Mouse (Mus musculus): ENCODE results near the gene Myh7. TPM values are rescaled to one million over a fixed set of nuclear protein-coding genes. Genes with fewer than 3 reads are reported as not detected.
"Not testable (repeated sequence)": the region's sequence is repeated elsewhere in the genome, so short reads cannot be mapped to it uniquely, and the experiment has no call there.

The Myh7 gene
- 100 to 1,000 TPM; 393 to 495 TPM for total RNA-seq (2021)
- long read RNA-seq, experiment 1, full-length matches to known transcripts, result 964 of 1,237 reads
- long read RNA-seq, experiment 1, partial matches to known transcripts, result 214 of 1,237 reads
- long read RNA-seq, experiment 1, other reads (novel, unspliced or antisense), result 59 of 1,237 reads
- long read RNA-seq, experiment 2, full-length matches to known transcripts, result 672 of 867 reads
- long read RNA-seq, experiment 2, partial matches to known transcripts, result 151 of 867 reads
- long read RNA-seq, experiment 2, other reads (novel, unspliced or antisense), result 44 of 867 reads

GRCm38 (mm10) chr14:54994136-54994868 lies at the start of gene Myh7:
Gene Myh7 (minus strand): TSS chr14:54994626.
- DNase-seq, result no peak

- DNase-seq, result not testable (repeated sequence)
These were observed 49.3 kb upstream of the Myh7 start for GRCm38 (mm10) chr14:55043694-55044093.

DNA sequence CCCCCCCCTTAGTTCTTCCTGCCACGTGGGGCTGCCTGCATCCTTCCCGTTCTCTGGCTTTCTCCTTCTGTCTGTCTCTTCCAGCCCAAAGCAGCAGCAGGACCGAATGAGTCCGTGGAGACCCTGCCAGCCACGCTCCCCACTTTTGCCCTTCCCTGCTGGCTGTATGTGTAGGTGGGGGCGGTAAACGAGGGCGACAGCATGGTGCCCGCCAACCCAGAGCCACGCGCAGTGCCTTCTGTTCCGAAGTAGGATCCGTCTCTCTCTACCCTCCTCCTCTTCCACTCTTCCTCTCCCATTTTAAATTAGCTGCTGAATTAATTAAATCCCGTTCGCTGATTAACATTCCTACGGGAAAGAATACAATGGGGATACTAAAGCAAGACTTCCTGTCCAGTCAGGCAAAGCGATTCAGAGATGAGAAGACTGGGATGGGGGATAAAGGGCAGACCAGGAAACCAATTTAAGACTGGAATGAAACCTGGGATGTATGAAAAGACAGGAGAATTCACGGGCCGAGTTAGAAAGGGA lies 38.3 kb upstream of the Myh7 start:
- no peak for DNase-seq

DNA sequence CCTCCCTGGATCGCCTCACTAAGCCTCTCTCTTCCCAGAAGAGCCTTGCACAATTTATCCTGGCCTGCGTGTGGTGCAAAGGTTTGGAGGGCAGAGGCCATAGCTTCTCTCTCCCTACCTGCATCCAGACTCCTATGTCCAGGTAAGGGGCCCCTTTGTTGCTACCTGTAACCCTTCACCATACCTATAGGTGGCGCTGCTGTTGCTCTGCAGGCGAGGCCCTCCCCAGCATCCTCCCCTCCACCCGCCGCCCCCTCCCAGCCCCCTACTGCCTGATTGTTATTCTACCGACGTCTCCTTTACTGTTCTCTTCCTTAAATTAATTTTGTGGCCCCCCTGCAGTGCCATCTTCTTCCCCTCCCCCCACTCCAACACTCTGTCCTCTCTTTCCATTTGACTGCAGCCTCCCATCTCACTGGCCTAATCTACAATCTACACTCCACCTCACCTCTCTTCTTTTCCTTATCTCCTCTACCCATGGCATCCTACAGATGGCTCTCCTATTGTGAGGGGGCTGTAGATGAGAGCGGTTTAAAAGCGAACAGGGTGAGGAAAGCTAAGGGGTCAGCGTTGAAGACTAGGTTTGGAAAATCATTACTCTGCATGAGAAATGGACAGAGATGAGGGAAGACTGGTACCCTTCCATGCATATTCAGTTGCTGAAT lies 34.7 kb upstream of the Myh7 start:
- DNase-seq, result no peak

GRCm38 (mm10) chr14:55028333-55028835 lies 34.0 kb upstream of the Myh7 start:
- no peak for DNase-seq

GRCm38 (mm10) chr14:55027653-55028052 lies 33.2 kb upstream of the Myh7 start:
- DNase-seq, result no peak

DNA sequence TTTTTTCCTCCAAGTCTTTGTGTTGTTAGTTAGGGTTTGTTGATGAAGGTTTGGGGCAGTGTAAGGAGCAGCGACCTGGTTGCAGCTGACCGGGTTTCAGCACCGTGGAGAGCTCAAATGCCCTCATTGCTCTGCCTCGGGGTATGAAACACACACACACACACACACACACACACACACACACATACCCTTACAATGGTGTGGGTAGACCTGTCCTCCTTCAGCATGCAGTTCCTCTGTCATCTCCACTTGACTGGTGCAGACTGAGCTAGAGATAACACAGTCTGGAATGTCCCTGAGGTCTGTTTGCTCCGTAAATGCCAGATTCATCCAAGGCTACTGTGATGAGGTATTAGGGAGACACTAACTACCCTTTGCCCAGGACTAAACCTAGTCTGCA lies 32.8 kb upstream of the Myh7 start:
- DNase-seq, result no peak

GRCm38 (mm10) chr14:55025527-55025926 lies 31.1 kb upstream of the Myh7 start:
- DNase-seq, result no peak

DNA sequence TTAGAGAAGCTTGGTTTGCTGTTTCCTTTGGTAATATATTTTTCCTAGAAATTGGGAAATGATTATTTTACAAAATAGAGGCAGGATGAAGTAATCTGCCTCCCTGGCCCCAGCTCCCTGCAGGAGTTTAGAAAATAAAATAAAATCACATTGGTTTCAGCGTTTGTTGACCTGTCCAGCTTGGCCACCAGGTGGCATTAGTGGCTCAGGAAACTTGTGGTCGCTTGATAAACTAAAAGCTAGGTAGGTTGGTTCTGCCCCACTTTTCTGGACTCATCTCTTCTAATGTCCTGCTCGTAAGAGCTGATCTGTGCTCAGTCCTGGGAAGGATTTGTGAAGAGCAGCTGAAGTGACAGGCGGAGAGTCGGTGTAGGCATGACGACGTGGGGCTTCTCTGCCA lies 29.8 kb upstream of the Myh7 start:
- peak; percentile 54 for DNase-seq

GRCm38 (mm10) chr14:55023011-55023410 lies 28.6 kb upstream of the Myh7 start:
- DNase-seq, result no peak

DNA sequence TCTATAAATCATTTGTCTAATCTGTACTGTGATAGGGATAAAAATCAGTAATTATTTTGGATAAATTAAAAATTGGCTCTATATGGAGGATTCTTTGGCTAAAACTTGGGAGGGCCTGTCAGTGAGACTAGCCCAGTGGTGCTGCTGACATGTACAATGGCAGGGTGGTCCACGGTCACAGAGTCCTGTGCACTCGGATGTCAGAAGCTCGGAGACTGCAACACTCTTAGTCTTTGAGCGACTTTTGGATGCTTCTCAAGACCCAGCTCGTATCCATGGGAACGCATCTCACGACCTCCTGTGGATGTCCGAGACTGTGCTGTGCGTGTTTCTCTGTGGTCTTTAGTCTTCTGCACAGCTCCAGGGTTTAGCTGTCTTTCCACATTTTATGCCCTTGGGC lies 26.0 kb upstream of the Myh7 start:
- no peak for DNase-seq

- DNase-seq, result no peak
These were observed 22.4 kb upstream of the Myh7 start for GRCm38 (mm10) chr14:55016876-55017275.

GRCm38 (mm10) chr14:55015767-55016111 lies 21.3 kb upstream of the Myh7 start:
- DNase-seq, result no peak

GRCm38 (mm10) chr14:55014991-55015766 lies 20.8 kb upstream of the Myh7 start, which contains the start of gene Ngdn:
Gene Ngdn (plus strand): TSS chr14:55015454.
- DNase-seq, result peak; percentile 94

DNA sequence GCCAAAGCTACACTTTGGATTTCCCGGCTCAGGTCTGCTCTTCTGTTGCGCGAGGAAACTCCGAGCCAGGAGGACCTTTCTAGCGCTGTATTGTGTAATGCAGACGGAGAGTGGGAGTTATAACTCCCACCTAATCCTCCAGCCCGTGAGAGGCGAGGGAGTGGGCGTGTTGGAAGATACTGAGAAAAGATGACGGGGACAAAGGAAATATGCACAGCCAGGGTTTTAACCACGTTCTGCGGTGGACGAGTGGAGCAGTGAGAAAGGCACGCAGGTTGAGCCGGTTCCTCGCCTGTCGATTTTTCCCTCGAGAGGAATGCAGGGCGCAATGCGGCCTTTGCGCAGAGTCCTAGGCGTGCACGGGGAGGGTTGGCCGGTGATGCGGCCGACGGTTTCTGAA lies 20.2 kb upstream of the Myh7 start:
- no peak for DNase-seq

DNA sequence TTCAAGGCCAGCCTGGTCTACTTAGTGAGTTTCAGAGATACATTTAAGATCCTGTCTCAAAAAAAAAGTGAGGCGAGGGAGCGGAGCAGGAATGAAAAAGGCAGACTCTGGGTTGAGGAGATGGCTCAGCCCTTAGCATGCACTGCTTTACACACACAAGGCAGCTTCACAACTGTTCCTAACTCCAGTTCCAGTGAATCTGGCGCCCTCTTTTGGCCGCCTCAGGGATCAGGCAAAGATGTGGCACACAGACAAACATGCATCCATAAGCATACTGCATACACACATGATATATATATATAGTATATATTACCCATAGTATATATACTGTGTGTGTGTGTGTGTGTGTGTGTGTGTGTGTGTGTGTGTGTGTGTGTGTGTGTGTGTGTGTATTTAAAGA lies 16.7 kb upstream of the Myh7 start:
- DNase-seq, result no peak

GRCm38 (mm10) chr14:55008417-55008816 lies 14.0 kb upstream of the Myh7 start:
- DNase-seq, result no peak

- DNase-seq, result no peak
These were observed 12.9 kb upstream of the Myh7 start for GRCm38 (mm10) chr14:55007120-55007908.

DNA sequence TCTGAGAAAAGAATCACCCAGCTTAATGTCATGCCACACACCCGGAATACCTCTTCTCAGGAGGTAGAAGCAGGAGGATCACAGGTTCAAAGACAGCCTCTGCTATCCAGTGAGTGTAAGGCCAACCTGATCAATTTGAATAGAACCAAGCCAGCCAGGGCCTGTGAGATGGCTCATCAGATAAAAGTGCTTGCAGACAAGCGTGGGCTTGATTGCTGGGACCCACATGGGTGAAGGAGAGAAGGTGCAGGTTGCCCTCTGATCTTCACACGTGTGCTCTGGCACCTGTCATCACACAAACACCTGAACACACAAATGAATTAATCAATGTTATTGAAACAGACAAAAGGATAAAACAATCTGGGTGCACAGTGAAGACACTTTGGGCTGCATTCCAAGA lies 12.1 kb upstream of the Myh7 start:
- no peak for DNase-seq

DNA sequence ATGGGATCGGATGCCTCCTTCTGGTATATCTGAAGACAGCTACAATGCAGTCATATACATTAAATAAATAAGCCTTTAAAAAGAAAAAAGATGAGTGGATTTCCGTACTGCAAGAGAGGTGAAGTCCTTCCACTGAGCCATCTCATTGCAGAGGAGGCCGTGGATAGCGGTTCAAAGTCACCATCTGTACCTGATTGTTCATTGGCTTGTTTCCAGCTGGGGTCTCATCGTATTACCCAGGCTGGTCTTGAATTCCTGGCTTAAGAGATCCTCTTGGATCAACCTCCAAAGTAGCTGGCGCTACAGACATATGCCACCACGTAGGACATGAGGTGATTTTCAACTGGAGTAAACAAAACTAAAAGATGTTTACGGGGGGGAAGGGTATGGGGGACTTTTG lies 11.5 kb upstream of the Myh7 start:
- no peak for DNase-seq

GRCm38 (mm10) chr14:55005506-55005905 lies 11.1 kb upstream of the Myh7 start:
- DNase-seq, result no peak
